ENCODE assay signal across 18 mouse cellular contexts in genomic region chr13:59313725-59314330, GRCm38 (mm10).
A peak's percentile ranks its signal among the peaks of the same experiment; 100 is the strongest.
DNase-seq lines count a peak whose midpoint lies in the region; ATAC-seq and TF ChIP-seq lines count a peak whose summit lies in the region.
"Had no signal": no experiment of that assay in that cellular context is flagged by ENCODE, and none has a peak within 500 bp of the region (broad histone marks: within the 10 kb centered on the region; RNA-seq: fewer than 3 reads in every experiment).

No protein-coding gene starts in this region.

- no peak overlapping the region for H3K9ac ChIP-seq in embryonic facial prominence, embryonic 14.5 days (ENCODE audit: low read depth, low read length)
- H3K9ac ChIP-seq in forebrain, embryonic 15.5 days (replicated peaks): no peak overlapping the region
- H3K9ac ChIP-seq in forebrain, embryonic 13.5 days: no peak overlapping the region
- H3K9ac ChIP-seq in forebrain, postnatal 0 days: no peak overlapping the region
- H3K9ac ChIP-seq in forebrain, embryonic 11.5 days (ENCODE audit: low read length): no peak overlapping the region
- H3K9ac ChIP-seq: embryonic facial prominence, embryonic 12.5 days; embryonic facial prominence, embryonic 15.5 days had no signal

- TF ChIP-seq CTCF in forebrain, postnatal 0 days (IDR thresholded peaks at IDR 0.05; ENCODE audit: low read depth): no peak

- H3K36me3 ChIP-seq in embryonic facial prominence, embryonic 14.5 days (ENCODE audit: control insufficient read depth, insufficient read depth, low read length): no peaks in the 10 kb centered on the region
- H3K36me3 ChIP-seq in embryonic facial prominence, embryonic 10.5 days (replicated peaks): no peaks in the 10 kb centered on the region
- H3K36me3 ChIP-seq in forebrain, embryonic 15.5 days: no peaks in the 10 kb centered on the region
- H3K36me3 ChIP-seq in forebrain, embryonic 13.5 days (ENCODE audit: poor library complexity, severe bottlenecking): no peaks in the 10 kb centered on the region
- no peaks in the 10 kb centered on the region for H3K36me3 ChIP-seq in forebrain, postnatal 0 days (ENCODE audit: insufficient read depth)
- no peaks in the 10 kb centered on the region for H3K36me3 ChIP-seq in forebrain, embryonic 11.5 days (ENCODE audit: control insufficient read depth, insufficient read depth, low read length)
- H3K36me3 ChIP-seq: embryonic facial prominence, embryonic 12.5 days; embryonic facial prominence, embryonic 15.5 days; G1E had no signal

- no peaks in the 10 kb centered on the region; the same call in 1 of the 2 replicates for H3K4me1 ChIP-seq in embryonic facial prominence, embryonic 14.5 days (ENCODE audit: control insufficient read depth, insufficient read depth, low read length)
- no peaks in the 10 kb centered on the region for H3K4me1 ChIP-seq in embryonic facial prominence, embryonic 10.5 days
- H3K4me1 ChIP-seq in forebrain, embryonic 15.5 days: peaks cover 8% of the 10 kb centered on the region; the same call in 1 of the 2 replicates
- no peaks in the 10 kb centered on the region for H3K4me1 ChIP-seq in forebrain, embryonic 13.5 days
- no peaks in the 10 kb centered on the region for H3K4me1 ChIP-seq in forebrain, postnatal 0 days (ENCODE audit: insufficient read depth)
- no peaks in the 10 kb centered on the region for H3K4me1 ChIP-seq in forebrain, embryonic 11.5 days (replicated peaks; ENCODE audit: control insufficient read depth, insufficient read depth, low read length)
- H3K4me1 ChIP-seq: embryonic facial prominence, embryonic 12.5 days; embryonic facial prominence, embryonic 15.5 days had no signal

- H3K4me2 ChIP-seq in embryonic facial prominence, embryonic 14.5 days (ENCODE audit: low read depth, low read length): no peak overlapping the region
- no peak overlapping the region for H3K4me2 ChIP-seq in forebrain, embryonic 15.5 days (replicated peaks)
- H3K4me2 ChIP-seq in forebrain, embryonic 13.5 days: no peak overlapping the region
- H3K4me2 ChIP-seq in forebrain, postnatal 0 days (ENCODE audit: low read depth): no peak overlapping the region
- no peak overlapping the region for H3K4me2 ChIP-seq in forebrain, embryonic 11.5 days (ENCODE audit: low read depth, low read length, severe bottlenecking)
- H3K4me2 ChIP-seq: embryonic facial prominence, embryonic 12.5 days; embryonic facial prominence, embryonic 15.5 days had no signal

- no peak overlapping the region for H3K4me3 ChIP-seq in embryonic facial prominence, embryonic 14.5 days (ENCODE audit: low read depth, low read length)
- H3K4me3 ChIP-seq in embryonic facial prominence, embryonic 10.5 days: no peak overlapping the region
- no peak overlapping the region for H3K4me3 ChIP-seq in forebrain, embryonic 15.5 days
- H3K4me3 ChIP-seq in forebrain, embryonic 13.5 days: no peak overlapping the region
- no peak overlapping the region for H3K4me3 ChIP-seq in forebrain, postnatal 0 days (ENCODE audit: low read depth, low read length)
- H3K4me3 ChIP-seq in forebrain, embryonic 11.5 days (ENCODE audit: low read depth, low read length): no peak overlapping the region
- H3K4me3 ChIP-seq: embryonic facial prominence, embryonic 12.5 days; embryonic facial prominence, embryonic 15.5 days; erythroblast, embryonic 14.5 days; gastrocnemius, adult 2 months had no signal

- no peaks in the 10 kb centered on the region for H3K9me3 ChIP-seq in embryonic facial prominence, embryonic 14.5 days (ENCODE audit: control insufficient read depth, low read length)
- H3K9me3 ChIP-seq in embryonic facial prominence, embryonic 10.5 days: no peaks in the 10 kb centered on the region
- H3K9me3 ChIP-seq in forebrain, embryonic 15.5 days: no peaks in the 10 kb centered on the region
- no peaks in the 10 kb centered on the region for H3K9me3 ChIP-seq in forebrain, embryonic 13.5 days (replicated peaks)
- no peaks in the 10 kb centered on the region for H3K9me3 ChIP-seq in forebrain, postnatal 0 days (ENCODE audit: low read length)
- H3K9me3 ChIP-seq in forebrain, embryonic 11.5 days (ENCODE audit: control insufficient read depth, low read length): no peaks in the 10 kb centered on the region
- H3K9me3 ChIP-seq: embryonic facial prominence, embryonic 12.5 days; embryonic facial prominence, embryonic 15.5 days had no signal

- H3K27me3 ChIP-seq in embryonic facial prominence, embryonic 14.5 days (replicated peaks; ENCODE audit: control insufficient read depth, insufficient read depth, low read length): no peaks in the 10 kb centered on the region
- no peaks in the 10 kb centered on the region for H3K27me3 ChIP-seq in embryonic facial prominence, embryonic 10.5 days (replicated peaks; ENCODE audit: low read depth, poor library complexity, severe bottlenecking)
- H3K27me3 ChIP-seq in forebrain, embryonic 15.5 days: no peaks in the 10 kb centered on the region
- H3K27me3 ChIP-seq in forebrain, embryonic 13.5 days: no peaks in the 10 kb centered on the region
- H3K27me3 ChIP-seq in forebrain, postnatal 0 days (ENCODE audit: insufficient read depth, low read length): no peaks in the 10 kb centered on the region
- H3K27me3 ChIP-seq in forebrain, embryonic 11.5 days (ENCODE audit: control insufficient read depth, insufficient read depth, low read length): no peaks in the 10 kb centered on the region
- H3K27me3 ChIP-seq: CH12.LX; embryonic facial prominence, embryonic 12.5 days; embryonic facial prominence, embryonic 15.5 days had no signal

- H3K27ac ChIP-seq in embryonic facial prominence, embryonic 14.5 days (replicated peaks; ENCODE audit: low read depth, low read length): no peak overlapping the region
- H3K27ac ChIP-seq in embryonic facial prominence, embryonic 10.5 days (replicated peaks): no peak overlapping the region
- peak overlapping the region; percentile 29; the same call in 1 of the 2 replicates for H3K27ac ChIP-seq in forebrain, embryonic 15.5 days (replicated peaks)
- no peak overlapping the region for H3K27ac ChIP-seq in forebrain, embryonic 13.5 days
- no peak overlapping the region for H3K27ac ChIP-seq in forebrain, postnatal 0 days (ENCODE audit: low read depth, low read length)
- no peak overlapping the region for H3K27ac ChIP-seq in forebrain, embryonic 11.5 days (ENCODE audit: low read depth, low read length)
- H3K27ac ChIP-seq: embryonic facial prominence, embryonic 12.5 days; embryonic facial prominence, embryonic 15.5 days; gastrocnemius, adult 2 months had no signal

- WGBS in embryonic facial prominence, embryonic 14.5 days: 79% methylated on average over 7 of the region's 7 CpGs
- WGBS in embryonic facial prominence, embryonic 10.5 days: 93% methylated on average over 7 of the region's 7 CpGs
- 61% methylated on average over 7 of the region's 7 CpGs for WGBS in forebrain, embryonic 15.5 days
- 84% methylated on average over 7 of the region's 7 CpGs for WGBS in forebrain, embryonic 13.5 days
- 54% methylated on average over 7 of the region's 7 CpGs for WGBS in forebrain, postnatal 0 days
- WGBS in forebrain, embryonic 11.5 days: 97% methylated on average over 7 of the region's 7 CpGs

- ATAC-seq in embryonic facial prominence, embryonic 14.5 days (ENCODE audit: low read depth): no peak
- ATAC-seq in forebrain, embryonic 15.5 days (replicated peaks): no peak
- no peak for ATAC-seq in forebrain, embryonic 13.5 days
- no peak for ATAC-seq in forebrain, postnatal 0 days
- ATAC-seq in forebrain, embryonic 11.5 days (replicated peaks; ENCODE audit: low FRiP score): no peak
- ATAC-seq: activated CD4-positive, CD25-positive, alpha-beta regulatory T cell, adult 4 months; CD4-positive, CD25-positive, alpha-beta regulatory T cell, adult 4 months; Patski had no signal

- DNase-seq in embryonic facial prominence, embryonic 14.5 days (ENCODE audit: low spot score): peak; percentile 51
- DNase-seq in embryonic facial prominence, embryonic 10.5 days (ENCODE audit: low spot score): no peak
- peak; percentile 24 for DNase-seq in forebrain, postnatal 0 days
- DNase-seq in forebrain, embryonic 11.5 days (ENCODE audit: low spot score): no peak
- DNase-seq: adrenal gland, adult 8-10 months; cerebellum, adult 11 months; cerebellum, adult 9-11 months had no signal

Comparison
In these comparisons a context has a peak if more than half of its experiments do, and no peak if none do; other contexts are left out.
1. DNase-seq: peak in embryonic facial prominence, embryonic 14.5 days (single experiment) and forebrain, postnatal 0 days (single experiment); none in embryonic facial prominence, embryonic 10.5 days (single experiment) and forebrain, embryonic 11.5 days (single experiment).